Mouse (Mus musculus): ENCODE results near the gene Atp2b4. TPM values are rescaled to one million over a fixed set of nuclear protein-coding genes. Genes with fewer than 3 reads are reported as not detected.

Gene Atp2b4
- polyA plus RNA-seq, 1 experiment = 22.8 TPM

DNA sequence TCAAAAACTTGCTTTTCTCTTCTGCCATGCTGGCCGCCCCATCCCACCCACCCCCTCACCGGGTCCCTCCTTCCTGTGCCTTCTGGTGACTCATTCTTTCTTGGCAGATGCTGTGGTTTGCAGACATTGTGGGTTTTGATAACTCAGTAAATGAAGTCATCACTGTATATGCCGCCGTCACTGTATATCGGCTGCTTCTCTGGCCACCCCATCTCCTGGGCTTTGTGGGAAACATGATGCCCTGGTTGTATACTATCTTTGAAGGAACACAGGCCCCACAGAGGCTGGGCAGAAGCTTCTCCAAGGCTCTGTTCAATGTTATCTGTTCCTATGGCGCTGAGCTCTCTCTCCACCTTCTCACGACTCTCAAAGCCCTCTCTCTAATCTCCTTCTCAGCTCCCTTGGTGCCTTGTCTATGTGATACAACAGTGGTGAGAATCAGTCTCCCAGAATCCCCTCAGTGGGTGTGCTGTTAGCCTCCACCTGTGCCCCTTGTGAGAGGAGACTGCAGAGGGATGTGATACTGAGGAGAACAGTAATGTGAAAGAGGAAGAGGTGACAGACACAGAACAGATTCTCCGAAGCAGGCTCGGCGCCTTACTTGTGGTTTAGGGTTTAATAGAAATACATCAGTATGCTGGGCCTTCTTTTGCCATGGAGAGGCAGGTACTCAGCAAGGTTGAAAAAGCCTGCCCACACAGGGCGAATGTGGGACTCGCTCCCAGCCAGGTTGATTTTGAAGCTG is 15.1 kb upstream of the Atp2b4 start:
- TF ChIP-seq POLR2A (IDR thresholded peaks at IDR 0.05; ENCODE audit: control insufficient read depth, low read depth, low read length) (no peak), CTCF (IDR thresholded peaks at IDR 0.05; ENCODE audit: control insufficient read depth, insufficient read depth, insufficient replicate concordance, low read depth, low read length) (no peak)
- Histone ChIP-seq H3K4me3 (ENCODE audit: control insufficient read depth, low read depth, low read length) (no peak overlapping the region), H3K27me3 (ENCODE audit: control insufficient read depth, insufficient read depth, low read length) (no peaks in the 10 kb centered on the region), H3K36me3 (ENCODE audit: control insufficient read depth, insufficient read depth, low read length) (no peaks in the 10 kb centered on the region), H3K4me1 (ENCODE audit: control insufficient read depth, insufficient read depth, low read length) (no peaks in the 10 kb centered on the region), H3K27ac (ENCODE audit: control insufficient read depth, insufficient read depth, low read depth, low read length) (no peak overlapping the region)

DNA sequence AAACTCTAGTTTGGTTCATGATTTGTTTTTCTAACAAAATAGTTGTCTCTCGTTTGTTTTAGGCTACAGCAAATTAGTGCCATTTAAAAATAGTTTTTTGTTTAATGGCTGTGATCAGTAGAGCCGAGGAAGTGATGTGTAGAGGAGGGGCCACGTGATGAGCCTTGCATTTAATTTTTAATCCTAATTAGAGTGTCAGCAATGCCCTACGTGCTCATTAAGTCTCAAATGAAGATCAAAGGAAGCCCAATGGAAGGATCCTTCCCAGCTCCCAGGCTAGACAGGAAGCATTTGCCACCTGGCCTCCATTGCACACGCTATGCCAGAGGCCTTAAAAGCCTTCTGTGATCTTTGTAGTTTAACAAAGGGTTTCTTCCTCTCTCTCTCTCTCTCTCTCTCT is 8.5 kb upstream of the Atp2b4 start:
- Histone ChIP-seq H3K36me3 (ENCODE audit: control insufficient read depth, insufficient read depth, low read length) (no peaks in the 10 kb centered on the region), H3K4me3 (ENCODE audit: control insufficient read depth, low read depth, low read length) (no peak overlapping the region), H3K27ac (ENCODE audit: control insufficient read depth, insufficient read depth, low read depth, low read length) (no peak overlapping the region), H3K27me3 (ENCODE audit: control insufficient read depth, insufficient read depth, low read length) (no peaks in the 10 kb centered on the region), H3K4me1 (ENCODE audit: control insufficient read depth, insufficient read depth, low read length) (no peaks in the 10 kb centered on the region)
- TF ChIP-seq POLR2A (IDR thresholded peaks at IDR 0.05; ENCODE audit: control insufficient read depth, low read depth, low read length) = no peak
- no peak for TF ChIP-seq CTCF (IDR thresholded peaks at IDR 0.05; ENCODE audit: control insufficient read depth, insufficient read depth, insufficient replicate concordance, low read depth, low read length)

DNA sequence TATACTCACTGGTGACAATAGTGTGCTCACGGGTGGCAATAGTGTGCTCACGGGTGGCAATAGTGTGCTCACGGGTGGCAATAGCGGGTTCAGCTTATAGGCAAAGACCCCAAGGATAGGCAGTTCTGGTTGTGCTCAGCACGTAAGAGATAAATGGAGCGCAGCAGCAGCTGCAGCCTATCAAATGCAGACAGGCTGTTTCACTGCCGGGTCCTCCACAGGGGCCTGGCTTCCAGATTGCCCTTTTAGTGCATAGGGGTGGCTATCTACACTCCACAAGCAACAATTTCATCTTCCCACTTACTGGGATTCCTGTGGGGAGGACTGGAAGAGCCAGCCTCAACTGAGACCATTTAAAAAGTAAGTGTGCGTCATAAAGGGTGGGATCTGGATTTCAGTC is 7.2 kb upstream of the Atp2b4 start:
- Histone ChIP-seq H3K4me1 (ENCODE audit: control insufficient read depth, insufficient read depth, low read length) (no peaks in the 10 kb centered on the region), H3K36me3 (ENCODE audit: control insufficient read depth, insufficient read depth, low read length) (no peaks in the 10 kb centered on the region), H3K4me3 (ENCODE audit: control insufficient read depth, low read depth, low read length) (no peak overlapping the region), H3K27me3 (ENCODE audit: control insufficient read depth, insufficient read depth, low read length) (no peaks in the 10 kb centered on the region), H3K27ac (ENCODE audit: control insufficient read depth, insufficient read depth, low read depth, low read length) (no peak overlapping the region)
- no peak for TF ChIP-seq POLR2A (IDR thresholded peaks at IDR 0.05; ENCODE audit: control insufficient read depth, low read depth, low read length)

DNA sequence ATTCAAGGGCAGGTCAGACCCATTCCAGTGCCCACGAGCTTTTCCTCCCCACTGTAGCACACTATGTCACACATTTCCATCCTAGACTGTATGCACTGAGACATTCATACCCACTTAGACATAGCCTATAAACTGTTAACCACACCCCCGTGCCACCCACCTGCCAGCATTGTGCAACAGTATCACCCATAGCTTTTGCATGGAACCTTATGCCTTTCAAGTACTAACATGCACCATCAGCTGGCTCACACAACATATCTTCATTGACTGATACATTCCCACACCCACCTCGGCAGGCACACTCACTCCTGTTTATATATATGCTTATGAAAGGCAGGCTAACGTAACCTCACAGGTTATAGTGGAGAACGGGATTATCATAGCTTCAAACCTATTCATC is 902 bp upstream of the Atp2b4 start:
- Histone ChIP-seq H3K27ac (ENCODE audit: control insufficient read depth, insufficient read depth, low read depth, low read length) (no peak overlapping the region), H3K27me3 (ENCODE audit: control insufficient read depth, insufficient read depth, low read length) (no peaks in the 10 kb centered on the region), H3K36me3 (ENCODE audit: control insufficient read depth, insufficient read depth, low read length) (no peaks in the 10 kb centered on the region), H3K4me1 (ENCODE audit: control insufficient read depth, insufficient read depth, low read length) (peaks cover 12% of the 10 kb centered on the region), H3K4me3 (ENCODE audit: control insufficient read depth, low read depth, low read length) (no peak overlapping the region)
- no peak for TF ChIP-seq CTCF (IDR thresholded peaks at IDR 0.05; ENCODE audit: control insufficient read depth, insufficient read depth, insufficient replicate concordance, low read depth, low read length)
- TF ChIP-seq POLR2A (IDR thresholded peaks at IDR 0.05; ENCODE audit: control insufficient read depth, low read depth, low read length) = no peak

DNA sequence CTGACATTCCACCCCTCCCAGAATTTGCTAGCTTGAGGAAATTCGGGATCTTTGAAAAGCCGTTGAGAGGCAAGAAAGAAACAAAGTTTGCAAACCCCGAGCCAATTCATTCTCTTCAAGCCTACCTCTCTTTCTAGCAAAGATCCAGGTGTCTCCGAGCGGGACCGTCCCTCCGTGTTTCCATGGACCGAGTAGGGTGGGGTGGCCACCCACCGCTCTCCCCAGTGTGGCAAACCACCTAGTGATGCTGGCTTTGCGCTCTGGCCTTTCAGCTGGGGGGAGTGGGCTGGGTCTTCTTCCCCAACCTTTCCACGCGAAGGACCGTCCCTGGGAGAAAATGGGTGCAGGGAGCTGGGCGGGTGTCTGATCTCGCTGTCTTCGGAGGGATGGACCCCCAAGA is 329 bp downstream of the Atp2b4 start:
- Histone ChIP-seq H3K4me3 (ENCODE audit: control insufficient read depth, low read depth, low read length) (peak overlapping the region; percentile 87), H3K27me3 (ENCODE audit: control insufficient read depth, insufficient read depth, low read length) (no peaks in the 10 kb centered on the region), H3K4me1 (ENCODE audit: control insufficient read depth, insufficient read depth, low read length) (peaks cover 12% of the 10 kb centered on the region), H3K27ac (ENCODE audit: control insufficient read depth, insufficient read depth, low read depth, low read length) (peak overlapping the region; percentile 59; the same call in 1 of the 2 replicates), H3K36me3 (ENCODE audit: control insufficient read depth, insufficient read depth, low read length) (no peaks in the 10 kb centered on the region)
- TF ChIP-seq CTCF (IDR thresholded peaks at IDR 0.05; ENCODE audit: control insufficient read depth, insufficient read depth, insufficient replicate concordance, low read depth, low read length) (no peak), POLR2A (IDR thresholded peaks at IDR 0.05; ENCODE audit: control insufficient read depth, low read depth, low read length) (no peak)

DNA sequence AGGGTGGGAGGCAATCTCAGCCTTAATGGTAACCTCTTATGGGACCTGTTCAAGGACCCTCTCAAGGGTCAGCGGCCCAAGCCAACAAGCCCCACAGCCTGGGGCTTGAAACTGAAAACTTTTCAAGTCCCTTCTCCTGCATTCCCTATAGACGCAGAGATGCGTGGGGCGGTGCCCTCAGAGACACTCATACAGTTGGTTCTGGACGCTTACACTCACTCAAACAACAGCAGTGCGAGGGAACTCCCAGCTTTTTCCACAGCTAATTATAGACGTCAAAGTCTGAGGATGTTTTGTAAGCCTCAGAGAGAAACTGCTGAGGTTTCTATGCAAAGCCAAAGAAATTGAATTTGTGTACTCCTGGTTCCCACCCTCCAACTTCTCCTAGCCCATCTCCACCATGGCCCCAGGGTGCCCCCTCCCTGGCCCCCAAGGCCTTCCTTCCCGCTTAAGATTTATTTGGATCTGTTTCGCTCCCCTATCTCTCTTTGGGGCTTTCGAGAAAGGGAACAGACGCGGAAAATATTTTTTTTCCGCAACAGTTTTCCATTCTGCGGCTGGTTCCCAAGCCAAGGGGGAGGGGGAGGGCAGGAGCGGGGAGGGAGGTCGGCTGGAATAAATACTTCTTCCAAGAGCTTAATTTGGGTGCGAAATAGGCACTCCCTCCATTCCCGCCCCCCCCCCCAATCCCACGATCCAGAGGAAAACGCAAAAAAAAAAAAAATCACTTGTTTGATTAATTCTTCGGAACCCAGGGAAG is 975 bp downstream of the Atp2b4 start:
- no peaks in the 10 kb centered on the region for H3K36me3 ChIP-seq (ENCODE audit: control insufficient read depth, insufficient read depth, low read length)
- H3K4me1 ChIP-seq (ENCODE audit: control insufficient read depth, insufficient read depth, low read length) = peaks cover 12% of the 10 kb centered on the region
- 0 out of 2 replicates have a peak overlapping the region, but pooled peaks have one; percentile 5 for H3K27ac ChIP-seq (ENCODE audit: control insufficient read depth, insufficient read depth, low read depth, low read length)
- TF ChIP-seq POLR2A (IDR thresholded peaks at IDR 0.05; ENCODE audit: control insufficient read depth, low read depth, low read length) (no peak), CTCF (IDR thresholded peaks at IDR 0.05; ENCODE audit: control insufficient read depth, insufficient read depth, insufficient replicate concordance, low read depth, low read length) (no peak)
- H3K4me3 ChIP-seq (ENCODE audit: control insufficient read depth, low read depth, low read length) = peak overlapping the region; percentile 87
- no peaks in the 10 kb centered on the region for H3K27me3 ChIP-seq (ENCODE audit: control insufficient read depth, insufficient read depth, low read length)

DNA sequence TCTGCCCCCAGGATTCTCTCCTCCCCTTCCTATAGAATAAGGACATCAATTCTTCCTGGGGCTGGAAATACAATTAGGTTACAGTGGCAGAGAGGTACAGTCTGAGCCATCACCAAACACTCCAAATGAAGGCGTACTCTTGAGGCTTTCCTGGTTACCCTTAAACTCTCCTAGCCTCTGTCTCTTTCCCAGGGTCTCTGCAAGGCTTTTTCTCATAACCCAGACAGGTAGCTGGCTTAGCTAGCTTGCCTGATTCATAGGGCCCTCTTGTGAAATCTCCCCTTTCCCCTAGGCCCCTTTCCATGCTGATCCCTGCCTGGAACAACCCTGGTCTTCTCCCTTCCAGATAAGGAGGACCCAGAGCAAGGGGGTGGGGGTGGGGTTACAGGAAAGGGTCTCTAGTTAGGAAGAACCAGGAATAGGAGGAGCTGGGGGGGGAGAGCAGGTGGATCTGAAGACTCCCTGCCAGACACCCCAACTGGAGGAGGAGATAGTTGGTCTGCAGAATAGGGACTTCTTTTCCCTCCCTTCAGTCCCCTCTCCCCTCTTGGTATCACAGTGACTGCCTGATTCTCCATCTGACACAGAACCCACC is 1.9 kb downstream of the Atp2b4 start:
- no peaks in the 10 kb centered on the region for H3K36me3 ChIP-seq (ENCODE audit: control insufficient read depth, insufficient read depth, low read length)
- no peak overlapping the region for H3K27ac ChIP-seq (ENCODE audit: control insufficient read depth, insufficient read depth, low read depth, low read length)
- H3K4me1 ChIP-seq (ENCODE audit: control insufficient read depth, insufficient read depth, low read length) = peaks cover 12% of the 10 kb centered on the region
- TF ChIP-seq POLR2A (IDR thresholded peaks at IDR 0.05; ENCODE audit: control insufficient read depth, low read depth, low read length) (no peak), CTCF (IDR thresholded peaks at IDR 0.05; ENCODE audit: control insufficient read depth, insufficient read depth, insufficient replicate concordance, low read depth, low read length) (no peak)
- peak overlapping the region; percentile 44; the same call in 1 of the 2 replicates for H3K4me3 ChIP-seq (ENCODE audit: control insufficient read depth, low read depth, low read length)
- H3K27me3 ChIP-seq (ENCODE audit: control insufficient read depth, insufficient read depth, low read length) = no peaks in the 10 kb centered on the region
